Mouse (Mus musculus): ENCODE results near the gene Clcf1. TPM values are rescaled to one million over a fixed set of nuclear protein-coding genes. Genes with fewer than 3 reads are reported as not detected.

The Clcf1 gene
- total RNA-seq, 1 experiment from 2014 or later = 17.3 TPM

- ATAC-seq (replicated peaks in 1 of 2; ENCODE audit: insufficient read depth in 1 of 2, low FRiP score in 2 of 2, low TSS enrichment in 1 of 2, low read depth in 1 of 2, poor library complexity in 2 of 2, severe bottlenecking in 2 of 2) = no peak
Observed at GRCm38 (mm10) chr19:4211891-4212588, 2.0 kb upstream of the Clcf1 start.

- peak in 1 of 2 experiments; percentile 47; a peak in 3 of 4 replicates for ATAC-seq (replicated peaks in 1 of 2; ENCODE audit: insufficient read depth in 1 of 2, low FRiP score in 2 of 2, low TSS enrichment in 1 of 2, low read depth in 1 of 2, poor library complexity in 2 of 2, severe bottlenecking in 2 of 2)
Observed at GRCm38 (mm10) chr19:4213524-4213974, 489 bp upstream of the Clcf1 start.

- no peak for ATAC-seq (replicated peaks in 1 of 2; ENCODE audit: insufficient read depth in 1 of 2, low FRiP score in 2 of 2, low TSS enrichment in 1 of 2, low read depth in 1 of 2, poor library complexity in 2 of 2, severe bottlenecking in 2 of 2)
Observed at GRCm38 (mm10) chr19:4214771-4215450, 873 bp downstream of the Clcf1 start.

GRCm38 (mm10) chr19:4215451-4215840 lies 1.4 kb downstream of the Clcf1 start:
- no peak for ATAC-seq (replicated peaks in 1 of 2; ENCODE audit: insufficient read depth in 1 of 2, low FRiP score in 2 of 2, low TSS enrichment in 1 of 2, low read depth in 1 of 2, poor library complexity in 2 of 2, severe bottlenecking in 2 of 2)

- no peak for ATAC-seq (replicated peaks in 1 of 2; ENCODE audit: insufficient read depth in 1 of 2, low FRiP score in 2 of 2, low TSS enrichment in 1 of 2, low read depth in 1 of 2, poor library complexity in 2 of 2, severe bottlenecking in 2 of 2)
Observed at GRCm38 (mm10) chr19:4216041-4216685, 2.1 kb downstream of the Clcf1 start.

- no peak for ATAC-seq (replicated peaks in 1 of 2; ENCODE audit: insufficient read depth in 1 of 2, low FRiP score in 2 of 2, low TSS enrichment in 1 of 2, low read depth in 1 of 2, poor library complexity in 2 of 2, severe bottlenecking in 2 of 2)
Observed at GRCm38 (mm10) chr19:4217140-4217539, 3.1 kb downstream of the Clcf1 start.

- no peak for ATAC-seq (replicated peaks in 1 of 2; ENCODE audit: insufficient read depth in 1 of 2, low FRiP score in 2 of 2, low TSS enrichment in 1 of 2, low read depth in 1 of 2, poor library complexity in 2 of 2, severe bottlenecking in 2 of 2)
Observed at GRCm38 (mm10) chr19:4217855-4218254, 3.8 kb downstream of the Clcf1 start.

- ATAC-seq (replicated peaks in 1 of 2; ENCODE audit: insufficient read depth in 1 of 2, low FRiP score in 2 of 2, low TSS enrichment in 1 of 2, low read depth in 1 of 2, poor library complexity in 2 of 2, severe bottlenecking in 2 of 2) = no peak
Observed at GRCm38 (mm10) chr19:4218293-4218692, 4.3 kb downstream of the Clcf1 start.

GRCm38 (mm10) chr19:4218784-4219183 lies 4.7 kb downstream of the Clcf1 start:
- ATAC-seq (replicated peaks in 1 of 2; ENCODE audit: insufficient read depth in 1 of 2, low FRiP score in 2 of 2, low TSS enrichment in 1 of 2, low read depth in 1 of 2, poor library complexity in 2 of 2, severe bottlenecking in 2 of 2) = no peak

GRCm38 (mm10) chr19:4219943-4220342 lies 5.9 kb downstream of the Clcf1 start:
- ATAC-seq (replicated peaks in 1 of 2; ENCODE audit: insufficient read depth in 1 of 2, low FRiP score in 2 of 2, low TSS enrichment in 1 of 2, low read depth in 1 of 2, poor library complexity in 2 of 2, severe bottlenecking in 2 of 2) = no peak

- ATAC-seq (replicated peaks in 1 of 2; ENCODE audit: insufficient read depth in 1 of 2, low FRiP score in 2 of 2, low TSS enrichment in 1 of 2, low read depth in 1 of 2, poor library complexity in 2 of 2, severe bottlenecking in 2 of 2) = no peak
Observed at GRCm38 (mm10) chr19:4220416-4220815, 6.4 kb downstream of the Clcf1 start.

GRCm38 (mm10) chr19:4220957-4221743 lies 7.1 kb downstream of the Clcf1 start:
- 0 out of 4 replicates have a peak, but pooled peaks of 1 of the 2 experiments have one; percentile 12 for ATAC-seq (replicated peaks in 1 of 2; ENCODE audit: insufficient read depth in 1 of 2, low FRiP score in 2 of 2, low TSS enrichment in 1 of 2, low read depth in 1 of 2, poor library complexity in 2 of 2, severe bottlenecking in 2 of 2)

GRCm38 (mm10) chr19:4222165-4222564 lies 8.1 kb downstream of the Clcf1 start:
- ATAC-seq (replicated peaks in 1 of 2; ENCODE audit: insufficient read depth in 1 of 2, low FRiP score in 2 of 2, low TSS enrichment in 1 of 2, low read depth in 1 of 2, poor library complexity in 2 of 2, severe bottlenecking in 2 of 2) = peak; percentile 72 to 90

GRCm38 (mm10) chr19:4226779-4227178 lies 12.7 kb downstream of the Clcf1 start:
- ATAC-seq (replicated peaks in 1 of 2; ENCODE audit: insufficient read depth in 1 of 2, low FRiP score in 2 of 2, low TSS enrichment in 1 of 2, low read depth in 1 of 2, poor library complexity in 2 of 2, severe bottlenecking in 2 of 2) = no peak

- no peak for ATAC-seq (replicated peaks in 1 of 2; ENCODE audit: insufficient read depth in 1 of 2, low FRiP score in 2 of 2, low TSS enrichment in 1 of 2, low read depth in 1 of 2, poor library complexity in 2 of 2, severe bottlenecking in 2 of 2)
Observed at GRCm38 (mm10) chr19:4227446-4227845, 13.4 kb downstream of the Clcf1 start.

- peak; percentile 40 to 41; a peak in 3 of 4 replicates for ATAC-seq (replicated peaks in 1 of 2; ENCODE audit: insufficient read depth in 1 of 2, low FRiP score in 2 of 2, low TSS enrichment in 1 of 2, low read depth in 1 of 2, poor library complexity in 2 of 2, severe bottlenecking in 2 of 2)
Observed at GRCm38 (mm10) chr19:4227894-4228678, 14.0 kb downstream of the Clcf1 start.

GRCm38 (mm10) chr19:4228891-4229290 lies 14.9 kb downstream of the Clcf1 start:
- ATAC-seq (replicated peaks in 1 of 2; ENCODE audit: insufficient read depth in 1 of 2, low FRiP score in 2 of 2, low TSS enrichment in 1 of 2, low read depth in 1 of 2, poor library complexity in 2 of 2, severe bottlenecking in 2 of 2) = no peak

Data from hematopoietic stem cell, adult 5-6 weeks (primary cell).